Mouse (Mus musculus): ENCODE measurements around the gene Sumf1. TPM values are rescaled to one million over a fixed set of nuclear protein-coding genes. Genes with fewer than 3 reads are reported as not detected.

Gene Sumf1
- polyA plus RNA-seq, 1 experiment from 2014 or later = 25.9 TPM

DNA sequence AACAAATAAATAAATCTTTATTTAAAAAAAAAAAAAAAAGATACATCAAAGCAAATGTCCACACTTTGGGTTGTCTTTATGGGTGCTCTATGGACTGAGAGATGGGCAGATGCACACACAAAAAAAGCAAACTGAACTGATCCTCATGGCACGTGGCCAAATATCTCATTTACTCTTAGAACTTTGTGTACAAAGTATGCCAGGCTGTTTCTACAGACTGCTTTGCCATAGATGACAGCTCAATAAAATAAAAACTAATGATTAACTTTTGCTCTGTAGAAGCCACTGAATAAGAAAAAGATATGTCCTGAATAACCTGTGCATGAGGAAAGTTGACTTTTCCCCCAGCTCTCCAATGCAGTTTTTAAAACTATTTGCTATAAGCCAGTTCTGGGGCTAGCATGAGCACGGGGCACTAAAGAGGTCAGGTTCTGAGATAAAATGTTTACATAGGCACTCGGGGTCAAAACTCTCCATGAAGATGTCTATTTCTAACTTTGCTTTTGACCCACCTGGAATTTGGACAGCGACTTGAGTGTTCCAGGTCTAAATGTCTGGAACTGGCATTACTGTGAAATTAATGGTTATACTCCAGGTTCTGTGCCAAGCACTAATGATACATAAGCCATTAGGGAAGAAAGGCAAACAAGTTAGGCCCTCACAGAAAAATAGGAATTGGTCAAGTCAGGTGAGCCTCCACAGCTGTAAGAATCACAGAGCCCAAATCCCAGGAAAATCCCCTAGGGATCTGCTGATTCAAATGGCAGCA is 44.5 kb downstream of the Sumf1 start:
- Histone ChIP-seq H3K4me1 (no peaks in the 10 kb centered on the region), H3K9ac (no peak overlapping the region), H3K9me3 (no peaks in the 10 kb centered on the region), H3K27me3 (no peaks in the 10 kb centered on the region), H3K4me3 (no peak overlapping the region), H3K27ac (no peak overlapping the region), H3K4me2 (no peak overlapping the region), H3K36me3 (no peaks in the 10 kb centered on the region)
- WGBS = 92% methylated on average over 4 of the region's 4 CpGs
- no peak for ATAC-seq (ENCODE audit: insufficient number of reproducible peaks, low FRiP score, low TSS enrichment, low read depth)

DNA sequence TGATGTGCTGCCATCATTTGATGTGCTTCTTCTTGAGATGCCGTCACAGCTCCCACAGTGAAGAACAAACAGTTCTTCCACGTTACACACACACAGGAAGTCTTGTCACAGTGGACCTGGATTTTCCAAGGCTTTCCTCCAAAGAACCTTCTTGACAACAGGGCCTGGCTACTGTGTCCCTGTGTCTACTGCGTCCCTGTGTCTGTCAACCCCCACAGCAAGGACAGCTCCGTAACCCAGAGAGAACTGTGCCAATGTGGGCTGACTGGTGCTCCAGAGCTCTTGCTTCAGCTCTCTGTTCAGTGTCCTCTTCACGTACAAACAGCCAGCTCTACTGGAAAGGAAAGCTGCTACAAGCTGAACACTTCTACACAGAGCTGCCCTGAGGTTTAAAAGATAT is 48.4 kb downstream of the Sumf1 start:
- H3K36me3 ChIP-seq = no peaks in the 10 kb centered on the region
- H3K4me3 ChIP-seq = no peak overlapping the region
- no peaks in the 10 kb centered on the region for H3K9me3 ChIP-seq
- no peaks in the 10 kb centered on the region for H3K27me3 ChIP-seq
- no peak for ATAC-seq (ENCODE audit: insufficient number of reproducible peaks, low FRiP score, low TSS enrichment, low read depth)
- no peaks in the 10 kb centered on the region for H3K4me1 ChIP-seq
- 84% methylated on average over 5 of the region's 5 CpGs for WGBS
- no peak overlapping the region for H3K4me2 ChIP-seq
- H3K27ac ChIP-seq = no peak overlapping the region
- H3K9ac ChIP-seq = no peak overlapping the region

DNA sequence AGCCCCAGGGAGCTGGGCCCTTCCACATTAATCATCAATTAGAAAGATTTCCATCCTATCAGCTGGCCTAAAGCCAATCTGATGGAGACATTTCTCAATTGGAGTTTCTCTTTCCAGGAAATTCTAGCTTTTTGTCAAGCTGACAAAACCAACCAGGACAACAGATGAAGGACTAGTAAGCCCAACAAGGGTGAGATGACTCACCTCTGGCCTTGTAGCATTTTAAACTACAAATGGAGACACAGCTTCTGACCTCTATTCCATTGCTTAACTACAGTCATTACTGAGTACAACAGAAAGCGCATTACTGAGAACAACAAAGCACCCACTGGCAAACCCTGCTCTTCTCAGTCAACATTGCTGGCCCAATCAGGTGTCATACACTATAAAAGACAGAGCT is 49.1 kb downstream of the Sumf1 start:
- H3K9me3 ChIP-seq = no peaks in the 10 kb centered on the region
- 90% methylated on average over 1 of the region's 1 CpGs for WGBS

DNA sequence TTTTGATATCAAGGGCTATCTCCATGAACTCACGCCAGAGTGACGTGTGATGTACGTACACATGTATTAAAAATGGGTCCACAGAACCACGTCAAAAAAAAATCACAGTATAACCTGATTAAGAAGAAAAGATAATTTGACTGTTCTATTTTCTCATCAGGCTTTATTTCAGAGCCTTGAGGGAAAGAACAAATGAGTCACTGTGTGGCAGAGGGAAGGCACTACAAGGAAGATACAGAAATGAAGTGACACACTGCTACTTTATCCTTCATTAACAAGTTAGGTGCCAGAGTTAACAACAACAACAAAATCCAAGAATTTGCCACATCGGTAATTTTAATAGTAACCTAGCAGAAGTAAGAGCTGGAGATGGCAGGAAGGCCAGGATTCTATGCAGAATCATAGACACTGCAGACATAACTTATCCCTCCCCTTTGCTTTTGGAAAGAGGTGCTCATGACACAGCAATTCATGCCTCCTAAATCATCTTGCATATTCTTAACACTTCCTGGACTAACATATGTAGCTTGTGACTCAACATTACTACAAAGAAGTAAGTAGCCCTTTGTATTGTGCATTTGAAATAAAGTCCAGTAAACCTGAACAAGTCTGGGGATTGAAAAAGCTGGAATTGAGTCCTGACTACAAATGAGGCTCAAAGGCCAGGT is 53.0 kb downstream of the Sumf1 start:
- WGBS = 92% methylated on average over 5 of the region's 5 CpGs
- Histone ChIP-seq H3K9me3 (no peaks in the 10 kb centered on the region), H3K4me2 (no peak overlapping the region), H3K27ac (no peak overlapping the region), H3K4me1 (no peaks in the 10 kb centered on the region), H3K4me3 (no peak overlapping the region), H3K27me3 (no peaks in the 10 kb centered on the region), H3K36me3 (no peaks in the 10 kb centered on the region), H3K9ac (no peak overlapping the region)
- no peak for ATAC-seq (ENCODE audit: insufficient number of reproducible peaks, low FRiP score, low TSS enrichment, low read depth)

More for the DNA sequence above, 49.1 kb downstream of the Sumf1 start:
- Histone ChIP-seq H3K9ac (no peak overlapping the region), H3K4me1 (no peaks in the 10 kb centered on the region), H3K36me3 (no peaks in the 10 kb centered on the region), H3K27ac (no peak overlapping the region), H3K4me3 (no peak overlapping the region), H3K27me3 (no peaks in the 10 kb centered on the region), H3K4me2 (no peak overlapping the region)
- no peak for ATAC-seq (ENCODE audit: insufficient number of reproducible peaks, low FRiP score, low TSS enrichment, low read depth)

DNA sequence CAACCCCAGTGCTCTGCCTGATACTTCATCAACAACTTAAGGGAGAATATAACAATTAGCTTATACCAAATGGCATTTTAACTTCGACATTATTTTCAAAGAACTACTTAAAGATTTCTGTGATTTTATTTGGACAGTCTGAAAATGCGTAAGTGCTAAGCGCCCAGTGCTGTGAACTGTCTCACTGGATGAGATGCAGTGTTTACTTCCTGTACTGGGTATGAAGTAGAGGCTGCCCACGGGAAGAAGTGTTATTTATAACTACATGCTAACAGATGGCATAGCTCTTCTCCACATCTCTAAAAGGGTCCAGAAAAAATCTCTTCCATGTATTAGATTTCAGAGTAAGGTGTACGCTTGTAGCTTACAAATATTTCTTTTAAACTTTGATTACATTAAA is 54.7 kb downstream of the Sumf1 start:
- Histone ChIP-seq H3K9ac (no peak overlapping the region), H3K36me3 (no peaks in the 10 kb centered on the region), H3K4me2 (no peak overlapping the region), H3K4me1 (no peaks in the 10 kb centered on the region), H3K27ac (no peak overlapping the region), H3K9me3 (no peaks in the 10 kb centered on the region), H3K4me3 (no peak overlapping the region), H3K27me3 (no peaks in the 10 kb centered on the region)
- ATAC-seq (ENCODE audit: insufficient number of reproducible peaks, low FRiP score, low TSS enrichment, low read depth) = no peak
- 86% methylated on average over 5 of the region's 5 CpGs for WGBS

DNA sequence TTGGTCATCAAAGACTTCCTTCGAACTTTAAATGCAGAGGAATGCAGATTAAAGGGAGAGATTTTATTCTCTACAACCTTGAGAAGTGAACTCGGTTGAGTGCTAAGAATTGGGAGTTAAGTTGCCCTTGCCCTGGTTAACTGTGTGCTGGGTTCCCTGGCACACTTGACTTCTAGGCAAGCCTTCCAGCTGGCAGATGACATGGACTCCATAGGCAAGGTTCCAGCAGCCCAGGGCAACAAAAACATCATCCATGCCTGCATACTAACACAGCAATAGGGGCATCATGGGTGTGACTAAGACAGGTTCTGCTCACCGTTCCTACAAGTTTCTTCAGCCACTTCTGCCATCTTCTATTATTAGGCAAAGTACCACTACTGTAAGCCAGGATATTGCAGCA is 58.8 kb downstream of the Sumf1 start:
- H3K4me2 ChIP-seq = no peak overlapping the region
- no peak overlapping the region for H3K27ac ChIP-seq
- H3K9ac ChIP-seq = no peak overlapping the region
- WGBS = 88% methylated on average over 3 of the region's 3 CpGs
- no peaks in the 10 kb centered on the region for H3K36me3 ChIP-seq
- no peaks in the 10 kb centered on the region for H3K4me1 ChIP-seq
- no peak overlapping the region for H3K4me3 ChIP-seq
- no peaks in the 10 kb centered on the region for H3K27me3 ChIP-seq
- ATAC-seq (ENCODE audit: insufficient number of reproducible peaks, low FRiP score, low TSS enrichment, low read depth) = no peak
- no peaks in the 10 kb centered on the region for H3K9me3 ChIP-seq

DNA sequence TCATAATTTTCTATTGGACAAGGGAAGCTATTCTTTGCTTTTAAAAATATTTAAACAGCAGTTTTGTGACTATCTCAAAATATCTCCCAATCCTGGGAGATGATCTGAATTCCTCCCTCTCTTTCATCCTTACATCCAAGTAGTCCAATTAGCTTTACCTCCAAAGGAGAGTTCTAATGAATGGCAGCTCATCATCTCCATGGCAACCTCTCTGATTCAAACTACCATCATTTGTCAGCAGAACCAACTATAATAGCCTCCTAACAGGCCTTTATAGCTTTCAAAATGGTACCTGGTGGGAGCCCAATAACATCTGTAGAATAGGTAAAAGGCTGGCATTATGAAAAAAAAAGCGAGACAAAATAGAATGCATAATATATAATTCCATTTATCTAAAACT is 59.9 kb downstream of the Sumf1 start:
- no peak for ATAC-seq (ENCODE audit: insufficient number of reproducible peaks, low FRiP score, low TSS enrichment, low read depth)
- Histone ChIP-seq H3K4me2 (no peak overlapping the region), H3K4me3 (no peak overlapping the region), H3K9ac (no peak overlapping the region), H3K27ac (no peak overlapping the region), H3K36me3 (no peaks in the 10 kb centered on the region), H3K9me3 (no peaks in the 10 kb centered on the region), H3K4me1 (no peaks in the 10 kb centered on the region), H3K27me3 (no peaks in the 10 kb centered on the region)
- 94% methylated on average over 1 of the region's 1 CpGs for WGBS

DNA sequence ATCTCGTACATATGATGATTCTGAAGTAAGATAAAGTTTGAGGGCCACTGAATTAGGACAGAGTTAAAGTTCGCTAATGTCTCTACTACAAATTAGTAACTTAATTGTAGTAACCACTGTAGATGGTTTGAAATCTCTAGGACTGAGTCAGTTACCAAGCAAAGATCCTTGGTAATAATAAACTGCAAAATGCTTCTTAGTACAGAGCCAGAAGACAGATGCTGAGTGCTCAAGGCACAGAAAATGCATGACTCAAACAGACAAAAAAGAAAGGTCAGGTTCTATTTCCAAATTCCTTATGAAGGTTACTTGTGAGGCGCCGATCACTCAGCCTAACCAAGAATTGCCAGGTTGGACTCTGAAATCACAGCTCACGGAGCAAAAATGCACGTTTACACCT is 67.5 kb downstream of the Sumf1 start:
- no peak overlapping the region for H3K4me3 ChIP-seq
- H3K36me3 ChIP-seq = 0 out of 2 replicates have a peak, but pooled peaks cover 3% of the 10 kb centered on the region
- H3K27me3 ChIP-seq = no peaks in the 10 kb centered on the region
- no peak for ATAC-seq (ENCODE audit: insufficient number of reproducible peaks, low FRiP score, low TSS enrichment, low read depth)
- no peaks in the 10 kb centered on the region for H3K9me3 ChIP-seq
- H3K27ac ChIP-seq = no peak overlapping the region
- no peaks in the 10 kb centered on the region for H3K4me1 ChIP-seq
- no peak overlapping the region for H3K4me2 ChIP-seq
- no peak overlapping the region for H3K9ac ChIP-seq
- 93% methylated on average over 6 of the region's 6 CpGs for WGBS

DNA sequence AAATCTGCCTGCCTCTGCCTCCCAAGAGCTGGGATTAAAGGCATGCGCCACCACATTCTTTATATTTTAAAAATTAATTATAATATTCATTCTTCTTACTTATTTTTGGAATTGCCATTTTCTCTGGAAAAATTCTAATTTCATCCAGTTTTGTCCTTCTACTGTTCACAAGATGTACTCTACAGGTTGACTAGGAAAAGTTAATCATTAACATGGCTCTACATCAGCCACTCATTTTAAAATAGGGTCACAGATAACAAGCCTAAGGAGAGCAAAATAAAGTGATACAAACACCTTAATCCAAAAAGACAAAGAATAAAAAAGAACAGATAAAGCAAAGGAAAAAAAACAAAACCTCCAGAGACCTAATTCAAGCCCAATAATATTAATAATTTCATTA is 70.4 kb downstream of the Sumf1 start:
- Histone ChIP-seq H3K9ac (no peak overlapping the region), H3K4me1 (no peaks in the 10 kb centered on the region), H3K27me3 (no peaks in the 10 kb centered on the region), H3K9me3 (no peaks in the 10 kb centered on the region), H3K36me3 (0 out of 2 replicates have a peak, but pooled peaks cover 3% of the 10 kb centered on the region), H3K4me3 (no peak overlapping the region), H3K27ac (no peak overlapping the region), H3K4me2 (no peak overlapping the region)
- no peak for ATAC-seq (ENCODE audit: insufficient number of reproducible peaks, low FRiP score, low TSS enrichment, low read depth)
- whole genome bisulfite sequencing = 92% methylated on average over 1 of the region's 1 CpGs

DNA sequence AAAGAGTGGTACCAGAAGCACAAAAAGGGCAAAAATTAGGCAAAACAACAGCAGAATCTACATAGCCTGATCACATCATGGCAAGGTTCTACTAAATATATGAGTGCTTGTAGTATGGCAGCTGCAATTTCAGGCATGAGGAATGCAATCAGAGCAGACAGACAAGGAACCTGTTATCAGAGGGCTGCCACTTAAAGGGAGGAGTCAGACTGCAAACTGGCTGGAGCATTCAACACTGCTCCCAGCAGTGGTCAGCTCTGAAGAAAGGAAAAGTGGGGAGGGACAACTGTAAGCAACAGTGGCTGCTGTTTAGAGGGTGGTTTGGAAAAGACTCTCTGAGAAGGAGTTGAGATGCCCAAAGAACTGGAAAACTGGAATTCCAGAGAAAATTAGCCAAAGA is 73.7 kb downstream of the Sumf1 start:
- Histone ChIP-seq H3K9ac (no peak overlapping the region), H3K27ac (no peak overlapping the region), H3K4me1 (no peaks in the 10 kb centered on the region), H3K4me3 (no peak overlapping the region), H3K27me3 (no peaks in the 10 kb centered on the region), H3K9me3 (no peaks in the 10 kb centered on the region), H3K36me3 (no peaks in the 10 kb centered on the region), H3K4me2 (no peak overlapping the region)
- ATAC-seq (ENCODE audit: insufficient number of reproducible peaks, low FRiP score, low TSS enrichment, low read depth) = no peak

DNA sequence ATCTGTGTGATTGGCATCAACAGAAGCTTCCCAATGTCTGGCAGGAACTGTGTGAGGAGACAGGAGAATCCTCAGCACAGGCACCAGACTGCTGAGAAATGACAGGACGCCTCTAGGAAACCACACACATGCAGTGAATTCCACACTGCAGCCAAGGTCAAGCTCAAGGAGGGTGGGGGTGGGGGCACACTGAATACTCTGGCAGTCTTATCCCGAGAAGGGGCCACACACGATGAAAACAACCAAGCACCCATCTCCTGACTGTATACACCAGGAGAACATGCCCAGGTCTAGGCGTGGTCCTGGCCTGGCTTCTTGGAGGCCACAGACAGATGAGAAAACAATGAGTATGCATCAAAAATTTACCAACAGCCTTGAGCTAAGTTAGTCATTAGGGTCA is 75.0 kb downstream of the Sumf1 start:
- Histone ChIP-seq H3K27ac (no peak overlapping the region), H3K4me3 (no peak overlapping the region), H3K36me3 (no peaks in the 10 kb centered on the region), H3K9ac (no peak overlapping the region), H3K9me3 (no peaks in the 10 kb centered on the region), H3K4me2 (no peak overlapping the region), H3K27me3 (no peaks in the 10 kb centered on the region), H3K4me1 (no peaks in the 10 kb centered on the region)
- 75% methylated on average over 4 of the region's 4 CpGs for WGBS
- ATAC-seq (ENCODE audit: insufficient number of reproducible peaks, low FRiP score, low TSS enrichment, low read depth) = no peak

DNA sequence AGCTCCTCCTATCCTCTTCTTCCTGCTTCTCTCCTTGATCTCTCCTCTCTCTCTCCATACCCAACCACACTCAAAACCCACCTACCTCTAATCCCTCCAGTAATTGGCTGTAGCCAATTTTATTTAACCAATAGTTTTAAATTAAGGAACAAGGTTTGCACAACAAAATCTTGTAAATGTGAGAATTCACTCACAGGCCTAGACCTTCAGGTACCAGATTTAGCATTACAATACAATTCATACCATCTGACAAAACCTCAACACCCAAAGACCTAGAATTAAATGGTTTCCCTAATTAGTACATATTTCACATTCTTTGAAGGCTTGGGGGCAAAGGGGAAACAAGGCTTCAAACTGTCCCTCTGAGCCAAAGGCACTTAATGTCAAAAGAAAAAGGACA is 78.0 kb downstream of the Sumf1 start:
- no peak for ATAC-seq (ENCODE audit: insufficient number of reproducible peaks, low FRiP score, low TSS enrichment, low read depth)
- H3K27me3 ChIP-seq = no peaks in the 10 kb centered on the region
- no peak overlapping the region for H3K4me2 ChIP-seq
- no peak overlapping the region for H3K9ac ChIP-seq
- H3K4me3 ChIP-seq = no peak overlapping the region
- H3K36me3 ChIP-seq = no peaks in the 10 kb centered on the region
- H3K4me1 ChIP-seq = no peaks in the 10 kb centered on the region
- H3K9me3 ChIP-seq = no peaks in the 10 kb centered on the region
- H3K27ac ChIP-seq = no peak overlapping the region

Data from limb, embryonic 15.5 days (tissue).